Mouse (Mus musculus) cortical plate, adult 2 months (tissue): ENCODE results near the gene Hspd1.
"Not testable (repeated sequence)": the region's sequence is repeated elsewhere in the genome, so short reads cannot be mapped to it uniquely, and the experiment has no call there.

Experiments used
- CTCF ChIP-seq: fragments of 200-500 bp; IDR thresholded peaks from 2 replicates; pipeline ENCODE4 v1.5.1; 2011; ENCODE audit warnings: mild to moderate bottlenecking, control low read depth, low read length; ENCODE audit not compliant: insufficient read depth; ENCODE audit errors: extremely low read depth
- POLR2A ChIP-seq: fragments of 200-500 bp; IDR thresholded peaks from 2 replicates; pipeline ENCODE4 v1.6.1; 2011; ENCODE audit warnings: mild to moderate bottlenecking, low read length, control low read depth; ENCODE audit not compliant: insufficient read depth; ENCODE audit errors: extremely low read depth

DNA sequence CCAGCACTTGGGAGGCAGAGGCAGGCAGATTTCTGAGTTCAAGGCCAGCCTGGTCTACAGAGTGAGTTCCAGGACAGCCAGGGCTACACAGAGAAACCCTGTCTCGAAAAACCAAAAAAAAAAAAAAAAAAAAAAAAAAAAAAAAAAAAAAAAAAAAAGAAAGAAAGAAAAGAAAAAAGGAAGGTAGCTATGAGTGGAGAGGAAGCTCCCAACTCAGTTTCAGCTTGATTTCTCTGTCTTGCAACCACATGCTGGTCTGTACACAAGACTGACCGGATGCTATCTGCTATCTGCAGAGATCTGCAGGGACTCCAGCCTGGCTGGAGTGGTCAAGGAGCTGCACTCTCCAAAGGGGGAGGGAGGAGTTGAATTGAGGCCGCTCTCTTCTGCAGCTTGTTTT, 29.7 kb downstream of the Hspd1 start:
- not testable (repeated sequence) for TF ChIP-seq CTCF, POLR2A
